Mouse (Mus musculus) liver, embryonic 15.5 days (tissue): ENCODE measurements at regions not wholly inside any gene's neighbourhood (a gene's known extent, or its start where the extent isn't known, plus 50 kb on each side); places are given as distances from the start of the nearest gene placed in this dataset.

ENCODE experiments used
- ATAC-seq: fragments of 200-750 bp; cut with Nextera tagmentation; 2 replicates; pipeline ENCODE4 v1.8.0; 2017; ENCODE audit warnings: moderate number of reproducible peaks, mild to moderate bottlenecking, moderate library complexity; ENCODE audit not compliant: insufficient read depth
- H3K27ac ChIP-seq: fragments of 300-500 bp; sonication (generic); replicated peaks from 2 replicates; pipeline ENCODE4 v1.5.1; 2015; ENCODE audit warnings: mild to moderate bottlenecking, inconsistent platforms
- H3K27me3 ChIP-seq: fragments of 300-500 bp; sonication (generic); 2 replicates; pipeline ENCODE4 v1.6.1; 2015; ENCODE audit warnings: mild to moderate bottlenecking, inconsistent platforms
- H3K36me3 ChIP-seq: fragments of 300-500 bp; sonication (generic); replicated peaks from 2 replicates; pipeline ENCODE4 v1.6.1; 2015; ENCODE audit warnings: moderate library complexity, mild to moderate bottlenecking, inconsistent platforms
- H3K4me1 ChIP-seq: fragments of 300-500 bp; sonication (generic); replicated peaks from 2 replicates; pipeline ENCODE4 v1.6.1; 2015; ENCODE audit warnings: inconsistent platforms
- H3K4me2 ChIP-seq: fragments of 300-500 bp; sonication (generic); 2 replicates; pipeline ENCODE4 v1.6.1; 2015; ENCODE audit warnings: moderate library complexity, mild to moderate bottlenecking, inconsistent platforms
- H3K4me3 ChIP-seq: fragments of 300-500 bp; sonication (generic); replicated peaks from 2 replicates; pipeline ENCODE4 v1.5.1; 2015; ENCODE audit warnings: mild to moderate bottlenecking, inconsistent platforms
- H3K9ac ChIP-seq: fragments of 300-500 bp; sonication (generic); 2 replicates; pipeline ENCODE4 v1.6.1; 2015; ENCODE audit warnings: moderate library complexity, mild to moderate bottlenecking, inconsistent platforms
- H3K9me3 ChIP-seq: fragments of 300-500 bp; sonication (generic); replicated peaks from 2 replicates; pipeline ENCODE4 v1.6.1; 2016; ENCODE audit warnings: inconsistent platforms
- WGBS: fragments of 180-500 bp; shearing (Covaris S2); methylation state at CpG from one replicate; pipeline ENCODE4 v1.1.7; 2015; ENCODE audit warnings: mixed read lengths; ENCODE audit not compliant: insufficient replicate concordance; 5-methylcytosine and 5-hydroxymethylcytosine counted together

GRCm38 (mm10) chr16:25213250-25213649, 73.4 kb upstream of the Tprg start:
- no peaks in the 10 kb centered on the region for H3K9me3 ChIP-seq

DNA sequence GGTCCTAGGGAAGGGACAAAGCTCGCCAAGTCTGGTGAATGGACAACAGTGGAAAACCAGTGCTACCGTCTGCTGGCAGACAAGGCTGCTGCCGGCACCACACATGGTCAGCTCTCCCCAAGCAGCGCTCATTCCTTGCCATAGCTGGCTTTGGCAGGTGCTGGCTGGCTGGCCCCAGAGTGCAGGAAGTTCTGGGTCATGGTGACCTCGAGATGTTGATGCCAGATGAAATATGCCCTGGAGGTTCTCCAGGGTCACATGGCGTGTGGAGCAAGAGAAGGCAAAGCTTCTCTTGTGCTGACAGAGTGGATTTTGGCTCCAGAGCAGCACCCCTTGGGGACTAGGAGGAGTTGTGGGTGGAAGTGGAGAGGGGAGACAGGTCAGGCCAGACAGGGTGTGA, 66.1 kb upstream of the Tprg start:
- H3K9me3 ChIP-seq = no peaks in the 10 kb centered on the region
- no peaks in the 10 kb centered on the region for H3K27me3 ChIP-seq
- 63% methylated on average over 6 of the region's 6 CpGs for WGBS
- H3K4me1 ChIP-seq = no peaks in the 10 kb centered on the region
- no peak for ATAC-seq
- H3K27ac ChIP-seq = no peak overlapping the region
- H3K9ac ChIP-seq = no peak overlapping the region
- no peak overlapping the region for H3K4me3 ChIP-seq
- H3K4me2 ChIP-seq = no peak overlapping the region
- H3K36me3 ChIP-seq = no peaks in the 10 kb centered on the region

More at GRCm38 (mm10) chr16:25213250-25213649, 73.4 kb upstream of the Tprg start:
- no peaks in the 10 kb centered on the region; the same call in 1 of the 2 replicates for H3K27me3 ChIP-seq
- WGBS = 48% methylated on average over 2 of the region's 2 CpGs
- H3K36me3 ChIP-seq = no peaks in the 10 kb centered on the region
- no peak overlapping the region for H3K27ac ChIP-seq
- no peak overlapping the region for H3K4me3 ChIP-seq
- no peak overlapping the region for H3K9ac ChIP-seq
- ATAC-seq = no peak
- H3K4me1 ChIP-seq = no peaks in the 10 kb centered on the region
- H3K4me2 ChIP-seq = no peak overlapping the region

- Histone ChIP-seq H3K9ac (no peak overlapping the region), H3K4me1 (no peaks in the 10 kb centered on the region), H3K27me3 (no peaks in the 10 kb centered on the region), H3K4me2 (no peak overlapping the region), H3K4me3 (no peak overlapping the region), H3K36me3 (no peaks in the 10 kb centered on the region), H3K27ac (no peak overlapping the region), H3K9me3 (no peaks in the 10 kb centered on the region)
- no peak for ATAC-seq
Measured at GRCm38 (mm10) chr16:25224801-25225200, 61.8 kb upstream of the Tprg start.
